Mouse (Mus musculus) layer of hippocampus, postnatal 10 days (tissue): ENCODE data around the gene Fam193a. TPM values are rescaled to one million over a fixed set of nuclear protein-coding genes. Genes with fewer than 3 reads are reported as not detected.
A peak's percentile ranks its signal among the peaks of the same experiment; 100 is the strongest.

Experiments
- DNase-seq, 2 experiments: peaks; one replicate each; pipeline ENCODE4 v3.0.0; 2021; ENCODE audit warnings: low spot score in 2 of 2
- total RNA-seq, 2 experiments: library from RNA; stranded (reverse); gene quantifications; 2 replicates each; pipeline ENCODE4 v1.2.3; 2021

Gene Fam193a
- total RNA-seq, 2 experiments from 2014 or later, result 43.4 to 44.8 TPM

DNA sequence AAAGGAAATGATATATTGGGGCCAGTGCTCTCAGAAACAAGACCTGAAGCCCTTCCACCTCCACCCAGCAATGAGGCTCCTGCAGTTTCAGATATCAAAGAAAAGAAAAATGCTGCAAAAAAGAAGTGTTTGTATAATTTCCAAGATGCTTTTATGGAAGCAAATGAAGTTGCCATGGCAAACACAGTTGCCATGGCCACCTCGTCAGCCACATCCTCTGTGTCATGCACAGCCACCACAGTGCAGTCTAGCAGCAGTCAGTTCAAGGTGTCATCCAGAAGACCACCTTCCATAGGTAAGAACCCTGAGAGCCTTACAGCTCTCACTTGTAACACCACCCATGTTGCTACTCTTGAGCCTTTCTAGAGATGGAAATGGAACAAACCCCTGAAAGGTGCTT, 89.3 kb downstream of the Fam193a start:
- peak in 1 of 2 experiments; percentile 18 for DNase-seq

DNA sequence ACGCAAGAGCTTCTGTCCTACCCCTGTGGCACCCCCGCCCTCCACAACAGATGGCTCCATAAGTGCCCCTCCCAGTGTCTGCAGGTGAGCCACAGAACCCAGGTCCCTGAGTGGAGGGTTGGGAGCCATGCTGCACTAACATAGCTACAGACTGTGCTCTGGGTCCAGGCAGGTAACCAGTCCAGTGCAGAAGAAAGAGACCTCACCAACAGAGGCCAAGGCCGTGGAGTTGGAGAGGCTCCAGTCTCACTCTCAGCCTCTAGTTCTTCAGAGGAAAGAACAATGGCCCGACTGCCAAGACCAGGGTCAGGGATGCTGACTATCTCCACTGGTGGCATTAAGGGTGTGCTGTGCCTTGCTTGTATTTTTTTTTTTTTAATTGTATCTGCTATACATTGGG, 91.6 kb downstream of the Fam193a start:
- no peak for DNase-seq

DNA sequence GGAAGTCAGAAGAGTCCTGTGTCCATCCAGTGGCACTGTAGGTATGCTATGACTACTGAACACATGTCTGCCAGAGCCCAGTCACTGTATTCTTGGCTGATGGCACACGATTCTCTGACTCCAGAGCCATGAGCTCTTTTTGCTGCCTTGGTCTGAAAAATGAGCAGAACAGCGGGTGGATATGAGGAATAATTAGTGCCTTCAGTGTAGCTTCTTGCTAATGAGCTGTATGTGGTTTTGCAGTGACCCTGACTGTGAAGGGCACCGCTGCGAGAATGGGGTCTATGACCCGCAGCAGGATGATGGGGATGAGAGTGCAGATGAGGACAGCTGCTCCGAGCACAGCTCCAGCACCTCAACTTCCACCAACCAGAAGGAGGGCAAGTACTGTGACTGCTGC, 92.1 kb downstream of the Fam193a start:
- no peak for DNase-seq

DNA sequence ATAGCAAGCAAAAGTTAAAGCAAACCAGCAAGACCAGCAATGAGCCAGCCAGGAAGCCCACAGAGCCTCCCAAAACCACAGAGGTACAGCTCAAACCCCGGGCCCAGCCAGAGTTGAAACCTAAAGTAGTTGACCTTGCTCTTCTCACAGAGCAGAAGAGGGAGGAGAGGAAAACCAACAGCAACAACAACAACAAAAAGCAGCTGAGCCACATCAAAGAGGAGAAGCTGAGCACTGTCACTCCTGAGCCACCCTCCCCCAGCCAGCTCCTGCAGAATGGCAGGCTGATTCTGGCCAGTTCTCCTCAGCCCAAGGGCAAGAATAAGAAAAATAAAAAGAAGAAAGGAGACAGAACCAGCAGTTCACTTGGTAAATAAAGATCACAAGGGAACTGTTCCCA, 96.3 kb downstream of the Fam193a start:
- no peak for DNase-seq

DNA sequence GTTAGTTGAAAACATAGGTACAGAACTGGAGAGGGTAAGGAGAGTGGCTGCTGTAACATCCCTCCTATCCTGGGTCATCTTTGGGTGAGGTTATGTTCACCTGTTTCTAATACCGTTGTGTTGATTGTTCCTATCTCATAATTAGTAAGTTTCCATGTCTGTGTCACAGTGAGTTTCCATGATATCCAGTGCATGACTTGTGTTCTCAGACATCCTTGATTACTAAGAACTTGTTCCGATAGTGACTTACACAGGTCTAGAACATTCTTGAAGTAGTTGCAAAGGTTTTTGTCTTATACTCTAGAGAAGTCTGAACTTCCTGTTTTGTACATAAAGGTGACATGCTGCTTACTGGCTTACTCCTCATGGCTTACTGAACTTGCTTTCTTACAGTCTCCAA, 96.9 kb downstream of the Fam193a start:
- DNase-seq, result no peak

DNA sequence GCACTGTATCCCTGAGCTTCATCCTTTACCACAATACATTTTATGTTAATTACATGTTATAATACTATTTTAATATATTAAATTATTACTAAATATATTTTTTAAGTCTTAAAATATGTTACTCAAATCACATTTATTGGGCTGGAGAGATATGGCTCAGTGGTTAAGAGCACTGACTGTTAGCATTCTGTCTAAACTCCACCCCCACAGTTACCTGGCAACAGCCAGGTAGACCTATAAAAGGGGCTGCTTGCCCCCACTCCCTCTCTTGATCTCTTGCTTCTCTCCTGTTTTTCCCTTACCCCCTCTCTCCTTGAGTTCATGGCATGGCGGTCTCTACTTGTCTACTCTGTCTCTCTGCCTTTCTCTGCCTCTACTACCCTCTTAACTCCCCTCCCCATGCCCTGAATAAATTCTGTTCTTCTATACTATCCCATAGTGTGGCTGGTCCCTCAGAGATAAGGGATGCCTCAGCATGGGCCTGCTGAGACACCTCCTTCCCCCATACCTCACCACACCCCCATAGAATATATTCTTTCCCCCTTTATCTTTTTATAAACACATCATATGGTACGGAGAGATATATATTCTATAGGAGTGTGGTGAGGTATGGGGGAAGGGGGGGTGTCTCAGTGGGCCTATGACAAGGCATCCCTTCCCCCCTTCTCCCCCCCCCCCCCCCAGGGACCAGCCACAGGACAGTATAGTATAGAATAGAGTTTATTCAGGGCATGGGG, 98.5 kb downstream of the Fam193a start:
- DNase-seq, result no peak

DNA sequence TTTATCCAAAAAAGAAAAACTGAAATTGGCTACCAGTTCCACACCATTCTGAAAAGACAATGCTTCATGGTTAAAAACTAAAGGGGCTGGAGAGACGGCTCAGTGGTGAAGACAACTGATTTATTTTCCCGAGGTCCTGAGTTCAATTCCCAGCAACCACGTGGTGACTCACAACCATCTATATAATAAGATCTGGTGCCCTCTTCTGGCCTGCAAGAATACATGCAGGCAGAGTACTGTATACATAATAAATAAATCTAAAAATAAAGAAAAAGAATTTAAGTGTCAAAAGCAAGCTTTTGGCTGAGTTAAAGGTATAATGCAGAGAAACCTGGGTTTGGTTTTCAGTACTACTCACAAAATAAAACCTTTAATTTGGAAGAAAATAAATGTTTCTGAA, 111.2 kb downstream of the Fam193a start:
- no peak for DNase-seq

DNA sequence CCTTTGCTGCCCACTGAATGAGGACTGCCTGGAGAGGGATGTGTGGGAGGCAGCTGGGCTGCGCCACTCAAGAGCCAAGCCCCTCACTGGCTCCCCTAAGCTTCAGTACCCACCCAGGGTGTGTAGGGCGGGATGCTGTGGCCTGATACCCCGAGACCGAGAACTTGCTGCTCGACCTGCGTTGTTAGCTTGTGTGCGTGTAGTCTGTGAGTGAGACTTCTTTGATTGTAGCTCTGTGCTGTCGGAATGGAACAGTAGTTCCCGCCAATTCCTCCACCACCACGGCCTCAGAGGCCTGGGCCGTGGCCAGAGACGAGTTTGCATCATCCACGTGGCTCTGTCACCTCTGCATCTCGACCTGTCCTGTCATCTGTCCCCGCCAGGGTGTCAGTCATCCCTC, 116.0 kb downstream of the Fam193a start:
- DNase-seq, result no peak

DNA sequence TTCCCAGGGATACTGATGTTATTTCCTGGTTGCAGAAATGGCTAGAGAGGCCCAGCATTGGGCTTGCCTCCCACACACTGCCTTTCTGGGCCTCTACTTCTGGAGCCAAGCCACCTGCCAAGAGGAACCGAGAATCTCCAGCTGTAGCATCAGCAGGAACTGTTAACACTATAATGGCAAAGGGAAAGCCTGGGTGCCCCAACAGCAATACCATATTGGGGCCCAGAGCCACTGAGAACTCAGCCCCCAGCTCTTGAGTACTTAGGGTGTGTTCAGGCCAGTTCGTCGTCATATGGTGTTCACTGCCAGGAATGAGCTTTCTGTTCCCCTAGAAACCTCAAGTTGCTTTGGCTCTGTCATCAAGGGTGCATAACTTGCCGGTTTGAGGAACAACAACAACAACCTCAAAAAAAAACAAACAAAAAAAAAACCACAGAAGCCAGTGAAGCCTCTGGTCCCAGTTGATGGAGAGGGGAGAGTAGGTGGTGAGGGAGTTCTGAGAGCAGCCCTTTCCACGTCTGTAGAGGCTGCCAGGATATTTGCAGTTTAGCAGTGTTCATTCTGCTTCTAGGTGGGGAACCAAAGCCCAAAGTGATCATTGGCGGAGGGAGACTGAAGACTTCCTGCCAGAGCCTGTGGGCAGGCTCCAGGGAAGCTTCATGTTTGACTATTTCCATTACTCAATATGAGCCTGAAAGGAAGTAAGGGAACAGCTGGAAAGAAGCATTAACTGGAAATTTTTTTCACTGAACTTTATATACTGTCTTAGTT, 117.8 kb downstream of the Fam193a start:
- DNase-seq, result peak; percentile 17 to 27

DNA sequence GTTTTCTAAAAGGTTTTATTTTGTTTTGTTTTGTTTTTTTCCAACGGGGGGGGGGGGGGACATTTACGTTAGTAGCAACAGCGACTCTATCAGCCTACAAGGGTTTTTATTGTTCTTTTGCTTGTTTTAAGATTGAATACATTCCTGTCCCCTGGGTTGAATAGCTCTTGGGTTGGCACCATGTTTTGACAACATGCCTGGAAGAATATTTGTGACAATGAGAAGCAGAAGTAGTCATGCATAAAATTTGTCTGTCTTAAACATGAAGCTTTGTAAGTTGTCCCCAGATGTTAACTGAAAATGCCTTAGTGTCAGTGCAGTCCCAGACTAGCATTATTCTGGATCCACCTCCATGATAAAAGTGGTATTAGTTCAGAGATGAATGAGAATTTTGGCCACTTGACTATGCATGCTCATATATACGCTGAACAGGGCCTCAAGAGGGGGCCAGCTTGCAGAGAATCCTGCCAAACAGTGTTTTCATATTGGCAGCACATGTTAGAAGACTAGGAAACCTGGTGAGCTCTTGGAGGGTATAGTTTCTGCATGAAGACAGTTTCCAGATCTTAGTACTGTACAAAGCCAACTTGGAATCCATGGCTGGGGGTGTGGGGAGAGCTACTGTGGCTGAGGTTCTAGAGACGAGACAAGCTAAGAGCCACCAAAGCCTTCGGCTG, 119.1 kb downstream of the Fam193a start:
- no peak for DNase-seq

DNA sequence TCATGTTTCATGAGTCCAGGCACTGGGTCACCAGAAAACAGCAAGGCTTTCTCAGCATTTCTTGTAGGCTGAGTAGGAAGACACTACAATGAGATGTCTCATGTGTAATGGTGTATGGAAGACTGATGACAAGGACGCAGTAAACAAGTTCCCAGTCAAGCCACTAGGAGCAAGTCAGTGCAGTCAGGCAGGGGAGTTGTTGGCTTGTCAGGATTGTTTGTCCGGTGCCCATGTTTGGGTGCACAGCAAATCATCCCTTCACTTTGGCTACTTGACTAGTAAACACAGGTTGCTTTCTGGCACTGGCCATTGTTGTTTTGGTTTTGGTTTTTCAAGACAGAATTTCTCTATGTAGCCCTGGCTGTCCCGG, 119.7 kb downstream of the Fam193a start:
- DNase-seq, result no peak

DNA sequence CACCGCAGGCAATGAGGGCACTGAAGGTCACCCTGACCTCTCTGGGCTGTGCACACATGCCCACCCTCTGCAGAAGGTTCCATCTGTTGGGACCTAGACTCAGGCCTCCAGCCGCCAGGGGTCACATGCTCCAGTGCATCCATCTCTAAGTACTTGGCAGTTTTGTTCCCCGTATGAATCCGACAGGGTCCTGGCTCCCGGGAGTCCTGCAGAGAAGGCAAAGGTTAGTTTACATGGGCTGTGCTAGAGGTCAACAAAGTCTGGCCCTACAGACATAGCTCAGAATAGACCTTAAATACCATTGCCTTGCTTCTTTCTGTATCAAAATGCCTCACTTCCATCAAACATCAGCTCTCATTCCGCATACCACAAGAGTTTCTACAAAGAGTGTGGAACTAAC, 127.0 kb downstream of the Fam193a start:
- no peak for DNase-seq

DNA sequence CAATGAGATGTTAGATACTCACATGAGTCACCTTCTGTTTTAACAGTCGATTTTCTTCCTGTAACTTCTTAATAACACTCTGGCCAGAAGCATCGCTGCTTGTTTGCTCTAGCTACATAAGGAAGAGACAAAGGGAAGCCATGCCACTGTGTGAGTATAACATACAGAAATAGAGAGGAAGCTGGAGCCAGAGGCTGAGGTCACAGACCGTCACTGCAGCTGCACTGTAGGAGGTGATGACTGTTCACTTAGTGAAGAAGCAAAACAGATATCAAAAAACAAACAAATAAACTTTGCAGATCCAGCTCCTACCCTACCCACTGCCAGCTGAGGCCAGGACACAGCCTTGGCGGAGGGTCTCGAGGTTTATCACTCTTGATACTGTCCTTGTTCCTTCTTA, 131.2 kb downstream of the Fam193a start:
- no peak for DNase-seq

DNA sequence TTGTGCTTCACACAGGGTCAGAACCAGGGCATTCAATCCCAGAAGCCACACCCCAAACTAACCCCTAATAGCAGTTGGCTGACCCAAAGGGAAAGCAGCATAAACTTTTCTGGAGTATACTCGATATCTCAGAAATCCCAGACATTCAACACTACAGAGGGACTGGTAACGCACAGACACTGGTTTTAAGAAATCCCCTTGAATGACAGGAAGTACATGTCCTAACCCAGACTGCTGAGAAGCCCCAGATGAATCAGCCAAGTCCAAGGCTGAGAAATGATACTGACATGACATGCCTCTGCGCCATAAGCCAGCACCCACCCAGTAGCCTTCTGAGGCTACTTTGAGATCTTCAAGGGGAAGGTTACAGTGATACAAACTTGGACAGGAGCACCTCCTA, 131.9 kb downstream of the Fam193a start:
- DNase-seq, result no peak

DNA sequence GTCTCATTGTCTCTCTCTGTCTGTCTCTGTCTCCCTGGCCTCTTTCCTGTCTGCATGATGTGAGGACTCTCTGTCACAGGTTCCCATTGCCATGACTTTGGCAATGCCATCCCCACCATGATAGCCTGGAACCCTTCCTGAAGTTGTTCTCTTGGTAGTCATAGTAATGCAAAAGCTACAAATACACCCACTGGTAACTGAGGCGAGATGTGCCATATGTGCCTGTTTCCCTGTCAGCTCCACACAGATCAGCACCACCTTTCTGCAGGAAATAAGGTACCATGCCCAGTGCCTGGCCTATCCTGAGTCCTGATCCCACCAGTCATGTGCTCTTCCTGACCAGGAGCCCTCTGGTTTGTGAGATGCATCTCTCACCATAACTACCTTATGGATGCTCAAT, 132.7 kb downstream of the Fam193a start:
- no peak for DNase-seq

DNA sequence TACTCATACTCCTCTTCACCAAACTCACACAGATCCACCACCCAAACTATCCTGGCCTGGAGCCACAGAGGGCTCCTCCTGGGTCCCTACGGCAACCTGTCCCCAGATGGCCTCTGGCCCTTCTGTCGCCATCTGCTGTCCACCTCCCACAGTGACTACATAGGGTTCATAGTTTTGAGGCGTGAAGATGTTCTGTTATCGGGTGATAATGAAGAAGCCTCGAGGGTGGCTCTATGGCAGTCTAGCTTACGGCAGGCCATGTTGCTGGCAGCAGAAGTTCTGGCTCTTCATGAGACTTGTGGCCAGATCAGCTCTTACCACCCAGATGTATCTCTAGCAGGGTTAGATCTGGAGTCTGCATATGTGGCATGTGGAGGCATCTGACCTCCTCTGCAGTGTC, 133.1 kb downstream of the Fam193a start:
- no peak for DNase-seq

DNA sequence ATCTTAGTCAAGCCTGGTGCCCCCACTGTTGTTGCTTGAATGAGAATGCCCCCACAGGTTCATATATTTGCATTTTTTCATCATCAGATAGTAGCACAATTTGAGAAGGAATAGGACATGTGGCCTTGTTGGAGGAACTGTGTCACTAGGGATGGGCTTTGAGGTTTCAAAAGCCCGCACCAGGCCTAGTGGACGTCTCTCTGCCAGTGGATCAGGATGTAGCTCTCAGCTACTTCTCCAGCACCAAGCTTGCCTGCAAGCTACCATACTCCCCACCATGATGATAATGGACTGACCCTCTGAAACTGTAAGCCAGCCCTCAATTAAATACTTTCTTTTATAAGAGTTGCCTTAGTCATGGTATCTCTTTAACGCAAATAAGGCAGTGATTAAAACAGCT, 142.8 kb downstream of the Fam193a start:
- no peak for DNase-seq

DNA sequence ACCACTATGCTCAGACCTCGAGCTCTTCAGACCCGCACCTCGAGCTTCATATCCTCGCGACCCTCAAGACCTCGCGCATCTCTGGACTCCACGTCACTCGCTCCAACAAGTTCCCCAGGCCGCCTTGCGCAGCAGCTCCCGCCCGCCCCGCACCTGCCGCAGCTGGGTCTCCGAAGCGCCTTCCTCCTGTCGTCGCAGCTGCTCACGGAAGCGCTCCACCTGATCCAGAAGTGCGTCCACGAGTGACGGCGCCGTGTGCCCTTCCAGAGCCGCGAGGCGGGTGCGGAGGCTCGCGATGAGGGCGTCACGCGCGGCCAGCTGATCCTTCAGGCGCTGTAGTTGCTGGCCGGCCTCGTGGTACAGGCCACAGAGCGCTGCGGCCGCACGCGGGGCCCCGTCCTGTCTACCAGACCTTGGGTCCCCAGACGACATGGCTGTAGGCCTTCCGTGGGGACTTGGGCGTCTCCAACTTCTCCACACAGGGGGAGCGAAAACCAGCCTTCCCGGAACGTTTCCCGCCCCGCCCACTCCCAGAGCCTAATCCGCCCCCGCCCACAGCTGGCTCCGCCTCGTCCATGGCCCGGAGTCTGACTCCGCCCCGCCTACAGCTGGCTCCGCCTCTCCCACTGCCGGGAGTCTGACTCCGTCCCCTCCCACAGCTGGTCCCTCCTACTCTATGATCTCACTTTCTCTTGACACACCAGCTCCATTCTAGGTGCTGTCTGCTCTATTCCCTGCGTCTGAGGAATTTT, 143.9 kb downstream of the Fam193a start, which contains the start of gene Tnip2:
Gene Tnip2, minus strand, starts transcription at position 526 of the 752 bp plus-strand sequence.
- peak; percentile 90 to 93 for DNase-seq

DNA sequence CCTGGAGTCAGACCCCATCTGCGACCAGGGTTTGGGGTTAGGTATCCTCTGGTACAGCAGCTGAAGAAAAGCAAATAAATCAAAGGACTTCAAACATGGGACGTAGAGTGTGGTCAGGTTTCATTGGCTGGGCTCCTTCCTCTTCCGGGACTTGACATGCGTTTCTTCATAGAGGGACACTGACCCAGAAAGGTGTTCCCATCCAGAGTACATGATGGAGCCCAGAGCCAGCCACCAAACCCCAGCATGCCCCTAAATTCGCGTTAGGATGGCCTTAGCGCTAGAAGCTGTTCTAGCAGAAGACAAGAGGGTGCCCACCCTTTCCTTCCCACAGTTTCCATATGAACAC, 144.5 kb downstream of the Fam193a start:
- DNase-seq, result no peak

DNA sequence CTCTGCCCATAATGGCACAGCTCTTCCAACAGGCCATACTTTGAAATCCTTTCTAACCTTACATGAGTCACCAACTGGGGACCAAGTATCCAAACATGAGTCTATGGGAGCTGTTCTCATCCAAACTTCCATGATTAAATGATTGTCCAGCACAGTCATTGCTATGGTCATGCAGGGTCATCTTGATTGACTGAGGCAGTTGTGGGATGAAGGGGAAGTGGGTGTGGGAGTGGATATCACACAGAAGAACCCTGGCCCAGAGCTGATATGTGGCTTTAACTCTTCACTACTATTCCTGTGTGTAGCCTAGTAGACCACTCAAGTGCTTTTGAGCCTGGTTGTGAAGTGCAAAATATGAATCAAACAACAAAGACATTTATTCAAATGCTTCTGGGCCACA, 145.4 kb downstream of the Fam193a start:
- no peak for DNase-seq

DNA sequence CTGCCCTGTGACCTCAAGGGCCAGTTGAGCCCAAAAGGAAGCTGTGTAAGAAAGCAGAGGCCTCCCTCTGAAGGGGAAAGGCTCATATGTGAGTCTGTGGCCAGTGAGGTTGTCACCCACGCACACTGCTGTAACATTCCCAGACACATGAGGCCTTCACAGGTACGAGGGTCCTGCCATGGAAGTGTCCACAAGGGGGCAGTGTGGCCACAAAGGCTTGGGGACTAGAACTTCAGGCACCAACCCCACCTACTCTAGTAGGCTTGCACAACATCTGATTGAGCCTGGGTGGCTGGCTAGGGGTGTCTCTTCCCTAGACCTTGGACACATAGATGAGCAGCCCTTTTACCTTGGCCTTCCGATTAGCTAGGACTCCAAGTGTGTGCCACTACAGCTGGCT, 148.2 kb downstream of the Fam193a start:
- peak; percentile 73 to 77 for DNase-seq
